Mouse (Mus musculus): Measurements from ENCODE around the gene Tspear. TPM values are rescaled to one million over a fixed set of nuclear protein-coding genes. Genes with fewer than 3 reads are reported as not detected.

Gene Tspear
- polyA plus RNA-seq, 1 experiment, result 0.43 TPM

GRCm38 (mm10) chr10:77922681-77923080 is 236.3 kb downstream of the Tspear start:
- no peak for DNase-seq
- no peak for TF ChIP-seq CTCF (IDR thresholded peaks at IDR 0.05; ENCODE audit: insufficient read depth, low read length)
- no peak for TF ChIP-seq POLR2A (IDR thresholded peaks at IDR 0.05; ENCODE audit: borderline replicate concordance, extremely low read depth, low read depth, low read length)
- Histone ChIP-seq H3K4me1 (ENCODE audit: control insufficient read depth, insufficient read depth, low read length) (no peaks in the 10 kb centered on the region), H3K4me3 (replicated peaks; ENCODE audit: extremely low read depth, low read depth, low read length) (no peak overlapping the region)
- WGBS, result 53% methylated on average over 4 of the region's 4 CpGs

DNA sequence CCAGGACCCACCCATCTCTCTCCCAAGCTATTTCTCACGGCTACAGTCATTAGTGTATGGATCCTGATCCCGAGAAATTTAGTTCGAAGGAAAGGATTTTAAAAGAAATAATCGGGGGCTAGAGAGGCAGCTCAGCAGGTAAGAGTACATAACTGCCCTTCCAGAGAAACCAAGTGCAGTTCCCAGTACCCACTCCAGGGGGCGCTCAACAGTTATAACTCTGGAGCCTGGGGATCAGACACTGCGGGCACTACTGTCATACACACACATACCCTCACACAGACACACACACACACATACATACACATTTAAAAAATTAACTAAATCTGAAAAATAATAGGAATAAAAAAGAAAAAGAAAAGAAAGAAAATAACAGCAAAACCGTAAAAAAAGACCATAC is 239.8 kb downstream of the Tspear start:
- TF ChIP-seq POLR2A (IDR thresholded peaks at IDR 0.05; ENCODE audit: borderline replicate concordance, extremely low read depth, low read depth, low read length) (no peak), CTCF (IDR thresholded peaks at IDR 0.05; ENCODE audit: insufficient read depth, low read length) (peak; percentile 51)
- H3K4me3 ChIP-seq (replicated peaks; ENCODE audit: extremely low read depth, low read depth, low read length), result no peak overlapping the region
- no peaks in the 10 kb centered on the region for H3K4me1 ChIP-seq (ENCODE audit: control insufficient read depth, insufficient read depth, low read length)
- 30% methylated on average over 7 of the region's 7 CpGs for WGBS
- peak; percentile 53 for DNase-seq

- WGBS, result 61% methylated on average over 10 of the region's 10 CpGs
- no peaks in the 10 kb centered on the region for H3K4me1 ChIP-seq (ENCODE audit: control insufficient read depth, insufficient read depth, low read length)
- no peak for TF ChIP-seq CTCF (IDR thresholded peaks at IDR 0.05; ENCODE audit: insufficient read depth, low read length)
- no peak for TF ChIP-seq POLR2A (IDR thresholded peaks at IDR 0.05; ENCODE audit: borderline replicate concordance, extremely low read depth, low read depth, low read length)
- DNase-seq, result no peak
- H3K4me3 ChIP-seq (replicated peaks; ENCODE audit: extremely low read depth, low read depth, low read length), result no peak overlapping the region
Observed at GRCm38 (mm10) chr10:77927375-77927774, 241.0 kb downstream of the Tspear start.

Other genes with a start within 250 kb of the Tspear start
- 24.6 and 24.7 TPM in 2 replicates for gene Fam207a, start 170.8 kb upstream of the Tspear start, polyA plus RNA-seq (2012; rRNA removed)
- 69.9 and 91.7 TPM in 2 replicates for gene Itgb2, start 156.3 kb upstream of the Tspear start, polyA plus RNA-seq (2012; rRNA removed)
- 199 and 223 TPM in 2 replicates for gene Pttg1ip, start 104.8 kb upstream of the Tspear start, polyA plus RNA-seq (2012; rRNA removed)
- gene Sumo3, start 80.5 kb upstream of the Tspear start, polyA plus RNA-seq (2012; rRNA removed), result 201 and 261 TPM in 2 replicates
- gene Gm49325, start 80.4 kb upstream of the Tspear start, polyA plus RNA-seq (2012; rRNA removed), result not detected in 2 replicates
- gene Ube2g2, start 64.3 kb upstream of the Tspear start, polyA plus RNA-seq (2012; rRNA removed), result 41.6 and 54.2 TPM in 2 replicates
- not detected in 2 replicates for gene Gm19402, start 4.2 kb downstream of the Tspear start, polyA plus RNA-seq (2012; rRNA removed)
- gene Gm9508, start 10.7 kb downstream of the Tspear start, polyA plus RNA-seq (2012; rRNA removed), result not detected in 2 replicates
- not detected in 2 replicates for gene Gm10272, start 20.1 kb downstream of the Tspear start, polyA plus RNA-seq (2012; rRNA removed)
- not detected in 2 replicates for gene Gm10024, start 24.9 kb downstream of the Tspear start, polyA plus RNA-seq (2012; rRNA removed)
- gene Gm10142, start 29.2 kb downstream of the Tspear start, polyA plus RNA-seq (2012; rRNA removed), result 1.4 TPM in 1 of 2 replicates, not detected in the other
- 0.86 TPM in 1 of 2 replicates, not detected in the other for gene Krtap12-1, start 34.0 kb downstream of the Tspear start, polyA plus RNA-seq (2012; rRNA removed)
- not detected in 2 replicates for gene Gm10100, start 39.9 kb downstream of the Tspear start, polyA plus RNA-seq (2012; rRNA removed)
- not detected in 2 replicates for gene Gm18596, start 56.1 kb downstream of the Tspear start, polyA plus RNA-seq (2012; rRNA removed)
- not detected in 2 replicates for gene Gm9736, start 64.8 kb downstream of the Tspear start, polyA plus RNA-seq (2012; rRNA removed)
- gene Gm3233, start 73.1 kb downstream of the Tspear start, polyA plus RNA-seq (2012; rRNA removed), result not detected in 2 replicates
- not detected in 2 replicates for gene Gm3238, start 84.8 kb downstream of the Tspear start, polyA plus RNA-seq (2012; rRNA removed)
- not detected in 2 replicates for gene Gm7138, start 90.4 kb downstream of the Tspear start, polyA plus RNA-seq (2012; rRNA removed)
- gene Gm3250, start 96.0 kb downstream of the Tspear start, polyA plus RNA-seq (2012; rRNA removed), result not detected in 2 replicates
- gene Gm7137, start 101.6 kb downstream of the Tspear start, polyA plus RNA-seq (2012; rRNA removed), result not detected in 2 replicates
- gene Gm9639, start 108.5 kb downstream of the Tspear start, polyA plus RNA-seq (2012; rRNA removed), result not detected in 2 replicates
- gene Gm19668, start 112.6 kb downstream of the Tspear start, polyA plus RNA-seq (2012; rRNA removed), result not detected in 2 replicates
- gene Gm9507, start 125.3 kb downstream of the Tspear start, polyA plus RNA-seq (2012; rRNA removed), result not detected in 2 replicates
- gene Gm2696, start 128.1 kb downstream of the Tspear start, polyA plus RNA-seq (2012; rRNA removed), result not detected in 2 replicates
- not detected in 2 replicates for gene Krtap10-4, start 140.5 kb downstream of the Tspear start, polyA plus RNA-seq (2012; rRNA removed)
- not detected in 2 replicates for gene Krtap10-10, start 149.4 kb downstream of the Tspear start, polyA plus RNA-seq (2012; rRNA removed)
- gene Gm36176, start 160.2 kb downstream of the Tspear start, polyA plus RNA-seq (2012; rRNA removed), result not detected in 2 replicates
- gene Gm10318, start 166.3 kb downstream of the Tspear start, polyA plus RNA-seq (2012; rRNA removed), result not detected in 2 replicates
- not detected in 2 replicates for gene Gm3285, start 175.4 kb downstream of the Tspear start, polyA plus RNA-seq (2012; rRNA removed)
- gene Lrrc3, start 216.0 kb downstream of the Tspear start, polyA plus RNA-seq (2012; rRNA removed), result 0.77 and 0.93 TPM in 2 replicates

Measured in lung, adult 2 months (tissue).